Mouse (Mus musculus) MEL (cell line): ENCODE data around the gene Ahcy. TPM values are rescaled to one million over a fixed set of nuclear protein-coding genes. Genes with fewer than 3 reads are reported as not detected.

Experiments used
- DNase-seq: peaks from one replicate; pipeline ENCODE4 v3.0.0; 2011; ENCODE audit warnings: low read depth, low spot score
- H3K27ac ChIP-seq: 2 replicates; pipeline ENCODE4 v1.5.1; 2012; ENCODE audit warnings: low read depth, mild to moderate bottlenecking, control low read depth, low read length, moderate library complexity; ENCODE audit not compliant: control insufficient read depth
- H3K27me3 ChIP-seq, 2 experiments: fragments of 150-350 bp in 1 of 2; sonication (generic) in 1 of 2; 2 replicates each; pipeline ENCODE4 v1.6.1; 2012; ENCODE audit warnings: low read length in 2 of 2, mild to moderate bottlenecking in 2 of 2, improper control_type of control experiment in 1 of 2, moderate library complexity in 1 of 2; ENCODE audit not compliant: insufficient read depth in 2 of 2, control insufficient read depth in 1 of 2
- H3K36me3 ChIP-seq, 2 experiments: 2 replicates each; pipeline ENCODE4 v1.6.1; 2012 to 2014; ENCODE audit warnings: low read length in 2 of 2, improper control_type of control experiment in 1 of 2, inconsistent platforms in 1 of 2, mild to moderate bottlenecking in 1 of 2; ENCODE audit not compliant: insufficient read depth in 2 of 2, control insufficient read depth in 1 of 2
- H3K4me1 ChIP-seq, 2 experiments: fragments of 150-350 bp in 1 of 2; sonication (generic) in 1 of 2; 2 replicates each; pipeline ENCODE4 v1.6.1; 2012; ENCODE audit warnings: low read length in 2 of 2, improper control_type of control experiment in 1 of 2, mild to moderate bottlenecking in 1 of 2; ENCODE audit not compliant: insufficient read depth in 2 of 2, control insufficient read depth in 1 of 2
- H3K4me3 ChIP-seq, 2 experiments: fragments of 150-350 bp in 1 of 2; sonication (generic) in 1 of 2; 2 replicates each; pipeline ENCODE4 v1.5.1; 2012; ENCODE audit warnings: low read depth in 2 of 2, low read length in 2 of 2, mild to moderate bottlenecking in 2 of 2, moderate library complexity in 2 of 2, control low read depth in 1 of 2, improper control_type of control experiment in 1 of 2; ENCODE audit not compliant: control insufficient read depth in 1 of 2, insufficient read depth in 1 of 2
- H3K79me2 ChIP-seq: 2 replicates; pipeline ENCODE4 v1.6.1; 2012; ENCODE audit warnings: mild to moderate bottlenecking, low read length, moderate library complexity; ENCODE audit not compliant: control insufficient read depth, poor library complexity, insufficient read depth
- H3K9ac ChIP-seq: 2 replicates; pipeline ENCODE4 v1.6.1; 2012; ENCODE audit warnings: low read depth, mild to moderate bottlenecking, control low read depth, low read length, moderate library complexity; ENCODE audit not compliant: control insufficient read depth, poor library complexity, severe bottlenecking
- H3K9me3 ChIP-seq: fragments of 150-350 bp; sonication (generic); replicated peaks from 2 replicates; pipeline ENCODE4 v1.6.1; 2012; ENCODE audit warnings: mild to moderate bottlenecking, low read length, improper control_type of control experiment, moderate library complexity; ENCODE audit not compliant: insufficient read depth
- E2F4 ChIP-seq: IDR thresholded peaks from 2 replicates; pipeline ENCODE4 v1.6.1; 2011; ENCODE audit warnings: low read depth, low read length, improper control_type of control experiment, borderline replicate concordance
- ELF1 ChIP-seq: IDR thresholded peaks from 2 replicates; pipeline ENCODE4 v1.6.1; 2014; ENCODE audit warnings: low read depth, mild to moderate bottlenecking, inconsistent platforms, low read length, improper control_type of control experiment, moderate library complexity
- EP300 ChIP-seq, 2 experiments: IDR thresholded peaks; 2 replicates each; pipeline ENCODE4 v1.6.1; 2011; ENCODE audit warnings: improper control_type of control experiment in 2 of 2, low read length in 2 of 2, low read depth in 1 of 2, mild to moderate bottlenecking in 1 of 2
- GABPA ChIP-seq: IDR thresholded peaks from 2 replicates; pipeline ENCODE4 v1.6.1; 2012; ENCODE audit warnings: low read depth, mild to moderate bottlenecking, inconsistent platforms, low read length, improper control_type of control experiment, moderate library complexity
- GATA1 ChIP-seq: IDR thresholded peaks from 2 replicates; pipeline ENCODE4 v1.6.1; 2011; ENCODE audit warnings: low read depth, low read length, improper control_type of control experiment
- KAT2A ChIP-seq: conservative IDR thresholded peaks from 2 replicates; pipeline ENCODE4 v1.6.1; 2012; ENCODE audit warnings: low read depth, low read length, improper control_type of control experiment, inconsistent platforms
- MAFK ChIP-seq: IDR thresholded peaks from 2 replicates; pipeline ENCODE4 v1.6.1; 2011; ENCODE audit warnings: low read depth, mild to moderate bottlenecking, low read length, improper control_type of control experiment, borderline replicate concordance
- MAX ChIP-seq: IDR thresholded peaks from 2 replicates; pipeline ENCODE4 v1.6.1; 2011; ENCODE audit warnings: low read length, improper control_type of control experiment
- MYB ChIP-seq: IDR thresholded peaks from 2 replicates; pipeline ENCODE4 v1.6.1; 2011; ENCODE audit warnings: mild to moderate bottlenecking, low read depth, low read length, improper control_type of control experiment
- NELFE ChIP-seq: IDR thresholded peaks from 2 replicates; pipeline ENCODE4 v1.6.1; 2011; ENCODE audit warnings: low read depth, low read length, improper control_type of control experiment
- NRF1 ChIP-seq: IDR thresholded peaks from 2 replicates; pipeline ENCODE4 v1.6.1; 2014; ENCODE audit warnings: low read depth, mild to moderate bottlenecking, inconsistent platforms, low read length, improper control_type of control experiment, moderate library complexity; ENCODE audit not compliant: poor library complexity, insufficient read depth, severe bottlenecking
- RAD21 ChIP-seq: IDR thresholded peaks from 2 replicates; pipeline ENCODE4 v1.6.1; 2011; ENCODE audit warnings: mild to moderate bottlenecking, low read depth, low read length, improper control_type of control experiment
- RCOR1 ChIP-seq: IDR thresholded peaks from 2 replicates; pipeline ENCODE4 v1.6.1; 2012; ENCODE audit warnings: low read depth, mild to moderate bottlenecking, inconsistent platforms, low read length, improper control_type of control experiment
- SIN3A ChIP-seq: IDR thresholded peaks from 2 replicates; pipeline ENCODE4 v1.6.1; 2012; ENCODE audit warnings: low read length, improper control_type of control experiment, inconsistent platforms
- SMC3 ChIP-seq: IDR thresholded peaks from 2 replicates; pipeline ENCODE4 v1.6.1; 2011; ENCODE audit warnings: low read depth, low read length, improper control_type of control experiment
- TBP ChIP-seq: IDR thresholded peaks from 2 replicates; pipeline ENCODE4 v1.8.0; 2011; ENCODE audit warnings: low read depth, low read length, improper control_type of control experiment
- TCF12 ChIP-seq: IDR thresholded peaks from 2 replicates; pipeline ENCODE4 v1.6.1; 2014; ENCODE audit warnings: low read depth, mild to moderate bottlenecking, inconsistent platforms, low read length, improper control_type of control experiment, moderate library complexity
- USF2 ChIP-seq, 2 experiments: IDR thresholded peaks; 2 replicates each; pipeline ENCODE4 v1.6.1; 2011 to 2012; ENCODE audit warnings: improper control_type of control experiment in 2 of 2, low read length in 2 of 2, borderline replicate concordance in 1 of 2, inconsistent platforms in 1 of 2, low read depth in 1 of 2, mild to moderate bottlenecking in 1 of 2; ENCODE audit not compliant: insufficient read depth in 1 of 2
- ZC3H11A ChIP-seq: IDR thresholded peaks from 2 replicates; pipeline ENCODE4 v1.6.1; 2012; ENCODE audit warnings: low read depth, mild to moderate bottlenecking, inconsistent platforms, low read length, improper control_type of control experiment
- ZMIZ1 ChIP-seq: IDR thresholded peaks from 2 replicates; pipeline ENCODE4 v1.6.1; 2012; ENCODE audit warnings: low read depth, mild to moderate bottlenecking, inconsistent platforms, low read length, improper control_type of control experiment, moderate library complexity
- ZNF384 ChIP-seq: IDR thresholded peaks from 2 replicates; pipeline ENCODE4 v1.6.1; 2012; ENCODE audit warnings: low read depth, mild to moderate bottlenecking, inconsistent platforms, low read length, improper control_type of control experiment
- polyA plus RNA-seq, 2 experiments: library from polyadenylated mRNA; stranded (reverse) in 1 of 2; unstranded in 1 of 2; fragments of >175 nt in 1 of 2; fragments of >200 nt in 1 of 2; gene quantifications; 2 replicates each; pipeline versions ENCODE4 v1.2.1 to v1.2.4; 2012; ENCODE audit warnings: low replicate concordance in 2 of 2, low read depth in 1 of 2; ENCODE audit not compliant: insufficient read length in 2 of 2, insufficient read depth in 1 of 2, missing spikeins in 1 of 2
- total RNA-seq: library from RNA; depleted of rRNA; stranded (reverse); fragments of 300-350 nt; gene quantifications from 2 replicates; pipeline ENCODE4 v1.2.3, GENCODE M21; 2012

Ahcy gene
- total and polyA plus RNA-seq, 3 experiments = 255 to 5,082 (median 364) TPM

DNA sequence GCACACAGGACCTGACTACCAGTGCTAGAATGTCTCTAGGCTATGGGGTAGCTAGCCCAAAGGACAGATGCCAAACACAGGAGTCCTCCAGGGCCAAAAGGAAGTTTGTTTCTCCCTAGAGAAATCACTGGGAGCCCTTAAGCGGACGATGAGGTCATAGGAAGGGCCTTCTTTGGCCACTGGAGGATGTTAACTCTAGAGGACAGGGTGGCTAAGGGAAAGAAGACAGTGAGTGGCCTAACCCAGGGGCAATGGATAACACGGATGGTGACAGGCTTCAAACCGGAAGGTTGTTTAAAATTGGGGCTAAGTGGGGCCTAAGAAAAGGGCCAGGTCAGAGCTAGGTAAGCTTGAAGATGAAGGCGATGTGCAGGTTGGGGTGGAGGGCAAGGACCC lies 24.2 kb downstream of the Ahcy start:
- Histone ChIP-seq H3K9ac (peak overlapping the region; percentile 88), H3K9me3 (no peaks in the 10 kb centered on the region), H3K36me3 (peaks cover 0 to 15% of the 10 kb centered on the region in 2 experiments; a peak in 2 of 4 replicates), H3K27ac (peak overlapping the region; percentile 65; the same call in 1 of the 2 replicates), H3K79me2 (peaks cover 2% of the 10 kb centered on the region; the same call in 1 of the 2 replicates), H3K4me1 (peaks cover 7 to 11% of the 10 kb centered on the region in 2 experiments), H3K4me3 (peak overlapping the region; percentile 57 to 91), H3K27me3 (no peaks in the 10 kb centered on the region)
- DNase-seq = no peak
- no peak for TF ChIP-seq SMC3
- TF ChIP-seq MAFK = no peak

DNA sequence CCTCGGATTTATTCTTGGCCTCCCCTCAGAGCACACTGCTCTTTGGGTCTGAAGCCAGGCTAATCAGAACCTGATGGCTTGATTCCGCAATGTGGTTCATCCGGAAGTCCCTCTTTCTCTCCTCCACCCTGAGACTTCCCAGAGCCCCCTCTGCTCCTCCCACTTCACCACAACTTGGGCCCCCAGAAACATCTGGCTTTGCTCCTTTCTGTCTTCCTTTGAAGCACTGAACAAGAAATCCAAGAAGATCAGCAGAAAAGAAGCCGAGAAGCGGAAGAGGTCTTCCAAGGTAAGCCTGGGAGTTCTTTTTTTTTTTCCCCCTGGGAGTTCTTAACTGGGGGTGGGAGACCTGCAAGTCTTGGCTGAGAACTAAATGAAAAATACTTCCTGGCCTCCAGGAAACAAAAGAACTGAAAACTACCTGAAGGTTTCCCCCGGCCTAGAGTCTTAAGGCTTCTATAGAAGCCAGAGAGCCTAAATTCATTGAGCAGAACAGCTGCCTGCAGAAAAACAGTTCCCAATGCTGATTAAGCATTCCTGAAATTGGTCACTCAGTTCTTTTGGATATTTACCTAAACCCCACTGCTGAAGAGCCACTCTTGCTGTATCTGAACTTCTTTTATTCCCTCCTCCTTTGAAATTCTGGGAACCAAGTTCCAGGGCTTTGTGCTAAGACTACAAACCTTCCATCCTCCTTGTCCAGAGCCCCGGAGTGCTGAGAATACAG lies 26.7 kb downstream of the Ahcy start:
- Histone ChIP-seq H3K4me1 (peaks cover 7 to 11% of the 10 kb centered on the region in 2 experiments), H3K9ac (no peak overlapping the region), H3K27me3 (no peaks in the 10 kb centered on the region)
- no peak for DNase-seq
- TF ChIP-seq E2F4 (no peak), ZC3H11A (no peak), USF2 (IDR thresholded peaks at IDR 0.05; ENCODE audit: borderline replicate concordance in 1 of 2, insufficient read depth in 1 of 2, low read depth in 1 of 2, low read length in 2 of 2) (no peak), ELF1 (no peak), TCF12 (no peak), EP300 (IDR thresholded peaks at IDR 0.05; ENCODE audit: low read depth in 1 of 2, low read length in 2 of 2) (no peak), MYB (no peak), RCOR1 (no peak), GATA1 (no peak), TBP (no peak), RAD21 (no peak), MAX (no peak), KAT2A (no peak), NELFE (no peak), ZMIZ1 (no peak), GABPA (no peak), SIN3A (no peak), NRF1 (no peak), ZNF384 (no peak), MAFK (no peak)
- TF ChIP-seq, all 39 proteins: peak for 0
- no peaks in the 10 kb centered on the region for H3K9me3 ChIP-seq
- H3K27ac ChIP-seq = no peak overlapping the region
- H3K79me2 ChIP-seq = peaks cover 2% of the 10 kb centered on the region; the same call in 1 of the 2 replicates
- H3K4me3 ChIP-seq = no peak overlapping the region
- peaks cover 0 to 15% of the 10 kb centered on the region in 2 experiments; a peak in 2 of 4 replicates for H3K36me3 ChIP-seq
